Mouse (Mus musculus): Measurements from ENCODE around the gene Romo1.

DNA sequence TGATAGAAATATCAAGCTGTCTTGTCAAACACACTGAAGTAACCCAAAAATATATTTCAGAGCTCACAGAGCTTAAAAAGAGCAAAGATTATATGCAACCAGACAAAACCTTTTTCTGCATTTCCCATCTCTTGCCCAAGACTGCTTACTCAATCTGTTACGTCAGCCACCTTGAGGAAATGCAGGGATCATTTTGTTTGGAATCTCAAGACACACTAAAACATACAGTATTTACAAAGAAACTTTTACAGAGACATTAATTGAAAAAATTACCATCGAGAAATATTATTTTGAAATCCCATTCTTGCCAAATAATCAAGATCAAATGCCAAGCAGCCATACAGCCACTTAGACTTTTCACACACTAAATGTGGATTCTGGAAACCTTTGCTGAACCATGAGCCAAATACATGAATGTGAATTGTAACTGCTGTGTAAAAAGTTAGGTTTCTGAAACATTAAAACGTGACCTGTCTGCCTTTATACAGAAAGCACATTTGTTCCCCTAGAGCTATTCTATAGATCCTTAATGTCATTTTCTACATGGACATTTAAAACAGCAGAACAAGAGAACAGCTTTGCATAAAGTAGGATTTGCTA, 3.6 kb downstream of the Romo1 start:
- TF ChIP-seq POLR2A (IDR thresholded peaks at IDR 0.05; ENCODE audit: low read depth, low read length) (no peak), CTCF (IDR thresholded peaks at IDR 0.05; ENCODE audit: extremely low read depth, insufficient read depth, insufficient read length, insufficient replicate concordance) (no peak)
